36 mouse cellular contexts compared by ENCODE assay signal in genomic region chr12:76216716-76217115, GRCm38 (mm10). TPM values are rescaled to one million over a fixed set of nuclear protein-coding genes. Genes with fewer than 3 reads are reported as not detected.
A peak's percentile ranks its signal among the peaks of the same experiment; 100 is the strongest.
DNase-seq lines count a peak whose midpoint lies in the region; ATAC-seq and TF ChIP-seq lines count a peak whose summit lies in the region.
"Had no signal": no experiment of that assay in that cellular context is flagged by ENCODE, and none has a peak within 500 bp of the region (broad histone marks: within the 10 kb centered on the region; RNA-seq: fewer than 3 reads in every experiment).

No protein-coding gene starts in this region.

- no peak for TF ChIP-seq POLR2A in lung, adult 2 months (IDR thresholded peaks at IDR 0.05; ENCODE audit: borderline replicate concordance, extremely low read depth, low read depth, low read length)

- no peak overlapping the region for H3K9ac ChIP-seq in embryonic facial prominence, embryonic 13.5 days
- no peak overlapping the region for H3K9ac ChIP-seq in heart, embryonic 14.5 days (ENCODE audit: low read length)
- H3K9ac ChIP-seq in lung, embryonic 16.5 days (ENCODE audit: low read length): no peak overlapping the region
- H3K9ac ChIP-seq: heart, embryonic 15.5 days; hindbrain, embryonic 12.5 days; intestine, embryonic 15.5 days; limb, embryonic 12.5 days; liver, embryonic 15.5 days; neural tube, embryonic 15.5 days; stomach, embryonic 15.5 days had no signal

- no peak for TF ChIP-seq CTCF in lung, adult 2 months (IDR thresholded peaks at IDR 0.05; ENCODE audit: insufficient read depth, low read length)

- DNase-seq in embryonic facial prominence, embryonic 10.5 days (ENCODE audit: low spot score): no peak
- DNase-seq in heart, adult 11 months: no peak
- DNase-seq in lung, adult 2 months: no peak
- peak; percentile 96 for DNase-seq in ZHBTc4 (ENCODE audit: low read depth, low spot score)
- no peak for DNase-seq in frontal cortex, postnatal 25 days (ENCODE audit: low spot score in 2 of 2)
- DNase-seq: adrenal gland, postnatal 14 days; cerebellum, adult 11 months; cerebellum, adult 9-10 months; cerebellum, postnatal 36 days; kidney, adult 2 months; kidney, postnatal 36 days; lung, postnatal 4 days; midbrain, embryonic 14.5 days; right cerebral cortex, postnatal 25 days; thymus, postnatal 14 days had no signal

- no peaks in the 10 kb centered on the region for H3K27me3 ChIP-seq in embryonic facial prominence, embryonic 13.5 days
- H3K27me3 ChIP-seq in embryonic facial prominence, embryonic 10.5 days (replicated peaks; ENCODE audit: low read depth, poor library complexity, severe bottlenecking): no peaks in the 10 kb centered on the region
- no peaks in the 10 kb centered on the region for H3K27me3 ChIP-seq in heart, embryonic 14.5 days (ENCODE audit: control insufficient read depth, insufficient read depth, low read length)
- no peaks in the 10 kb centered on the region for H3K27me3 ChIP-seq in lung, embryonic 16.5 days (ENCODE audit: control insufficient read depth, insufficient read depth, low read depth, low read length)
- H3K27me3 ChIP-seq: CH12.LX; heart, embryonic 15.5 days; hindbrain, embryonic 12.5 days; intestine, embryonic 15.5 days; limb, embryonic 12.5 days; liver, embryonic 15.5 days; neural tube, embryonic 15.5 days; stomach, embryonic 15.5 days had no signal

- ATAC-seq in embryonic facial prominence, embryonic 13.5 days (ENCODE audit: insufficient number of reproducible peaks, insufficient read depth, low FRiP score, low TSS enrichment, low read depth): no peak
- no peak for ATAC-seq in heart, embryonic 14.5 days (ENCODE audit: insufficient number of reproducible peaks, insufficient read depth, low FRiP score, low read depth)
- peak; percentile 34; the same call in 1 of the 2 replicates for ATAC-seq in lung, embryonic 16.5 days (ENCODE audit: low read depth)
- ATAC-seq: forebrain, embryonic 16.5 days; hindbrain, postnatal 0 days; intestine, embryonic 15.5 days had no signal

- peaks cover 20% of the 10 kb centered on the region for H3K4me1 ChIP-seq in embryonic facial prominence, embryonic 13.5 days
- H3K4me1 ChIP-seq in embryonic facial prominence, embryonic 10.5 days: peaks cover 12% of the 10 kb centered on the region
- H3K4me1 ChIP-seq in heart, embryonic 14.5 days (ENCODE audit: control insufficient read depth in 2 of 2, insufficient read depth in 2 of 2, low read length in 2 of 2): peaks cover 2 to 15% of the 10 kb centered on the region in 2 experiments; a peak in 3 of 4 replicates
- H3K4me1 ChIP-seq in lung, embryonic 16.5 days (replicated peaks; ENCODE audit: control insufficient read depth, insufficient read depth, low read length): no peaks in the 10 kb centered on the region
- H3K4me1 ChIP-seq in lung, adult 2 months (ENCODE audit: control insufficient read depth, insufficient read depth, low read length): no peaks in the 10 kb centered on the region; the same call in 1 of the 2 replicates
- H3K4me1 ChIP-seq: intestine, embryonic 15.5 days; liver, embryonic 15.5 days; stomach, embryonic 15.5 days had no signal

- no peaks in the 10 kb centered on the region for H3K36me3 ChIP-seq in embryonic facial prominence, embryonic 13.5 days
- no peaks in the 10 kb centered on the region for H3K36me3 ChIP-seq in embryonic facial prominence, embryonic 10.5 days (replicated peaks)
- no peaks in the 10 kb centered on the region for H3K36me3 ChIP-seq in heart, embryonic 14.5 days (ENCODE audit: control insufficient read depth, insufficient read depth, low read length)
- H3K36me3 ChIP-seq in lung, embryonic 16.5 days (ENCODE audit: control insufficient read depth, insufficient read depth, low read length): no peaks in the 10 kb centered on the region
- H3K36me3 ChIP-seq: heart, embryonic 15.5 days; hindbrain, embryonic 12.5 days; intestine, embryonic 15.5 days; limb, embryonic 12.5 days; liver, embryonic 15.5 days; neural tube, embryonic 15.5 days; stomach, embryonic 15.5 days had no signal

- no peak overlapping the region for H3K4me2 ChIP-seq in embryonic facial prominence, embryonic 13.5 days
- peak overlapping the region; percentile 35; the same call in 1 of the 2 replicates for H3K4me2 ChIP-seq in heart, embryonic 14.5 days (ENCODE audit: low read length)
- 0 out of 2 replicates have a peak overlapping the region, but pooled peaks have one; percentile 4 for H3K4me2 ChIP-seq in lung, embryonic 16.5 days (ENCODE audit: low read depth, low read length)
- H3K4me2 ChIP-seq: heart, embryonic 15.5 days; hindbrain, embryonic 12.5 days; intestine, embryonic 15.5 days; limb, embryonic 12.5 days; liver, embryonic 15.5 days; neural tube, embryonic 15.5 days; stomach, embryonic 15.5 days had no signal

- H3K4me3 ChIP-seq in embryonic facial prominence, embryonic 13.5 days: no peak overlapping the region
- no peak overlapping the region for H3K4me3 ChIP-seq in embryonic facial prominence, embryonic 10.5 days
- no peak overlapping the region for H3K4me3 ChIP-seq in heart, embryonic 14.5 days (ENCODE audit: control insufficient read depth in 1 of 2, insufficient read depth in 1 of 2, low read depth in 1 of 2, low read length in 2 of 2)
- no peak overlapping the region for H3K4me3 ChIP-seq in lung, embryonic 16.5 days (ENCODE audit: low read length)
- H3K4me3 ChIP-seq in lung, adult 2 months (replicated peaks; ENCODE audit: extremely low read depth, low read depth, low read length): no peak overlapping the region
- H3K4me3 ChIP-seq: erythroblast, embryonic 14.5 days; heart, embryonic 15.5 days; hindbrain, embryonic 12.5 days; intestine, embryonic 15.5 days; layer of hippocampus, adult 2 months; left cerebral cortex, adult 2 months; limb, embryonic 12.5 days; liver, embryonic 15.5 days; neural tube, embryonic 15.5 days; stomach, embryonic 15.5 days had no signal

- H3K27ac ChIP-seq in embryonic facial prominence, embryonic 13.5 days: 0 out of 2 replicates have a peak overlapping the region, but pooled peaks have one; percentile 1
- no peak overlapping the region for H3K27ac ChIP-seq in embryonic facial prominence, embryonic 10.5 days (replicated peaks)
- no peak overlapping the region for H3K27ac ChIP-seq in heart, embryonic 14.5 days (replicated peaks in 1 of 2; ENCODE audit: control insufficient read depth in 1 of 2, insufficient read depth in 1 of 2, low read depth in 2 of 2, low read length in 2 of 2)
- H3K27ac ChIP-seq in lung, embryonic 16.5 days (ENCODE audit: low read length): no peak overlapping the region
- H3K27ac ChIP-seq: heart, embryonic 15.5 days; hindbrain, embryonic 12.5 days; hindbrain, postnatal 0 days; intestine, embryonic 15.5 days; layer of hippocampus, adult 2 months; left cerebral cortex, adult 2 months; limb, embryonic 12.5 days; liver, embryonic 15.5 days; neural tube, embryonic 15.5 days; stomach, embryonic 15.5 days had no signal

- 72% methylated on average over 11 of the region's 11 CpGs for WGBS in embryonic facial prominence, embryonic 13.5 days
- WGBS in embryonic facial prominence, embryonic 10.5 days: 68% methylated on average over 11 of the region's 11 CpGs
- whole genome bisulfite sequencing in heart, embryonic 14.5 days: 52% methylated on average over 11 of the region's 11 CpGs
- WGBS in lung, embryonic 16.5 days: 60% methylated on average over 11 of the region's 11 CpGs
- 52% methylated on average over 11 of the region's 11 CpGs for WGBS in lung, adult 2 months

- H3K9me3 ChIP-seq in embryonic facial prominence, embryonic 13.5 days: no peaks in the 10 kb centered on the region
- H3K9me3 ChIP-seq in embryonic facial prominence, embryonic 10.5 days: no peaks in the 10 kb centered on the region
- H3K9me3 ChIP-seq in heart, embryonic 14.5 days (ENCODE audit: control insufficient read depth, low read length): no peaks in the 10 kb centered on the region
- H3K9me3 ChIP-seq in lung, embryonic 16.5 days (ENCODE audit: control insufficient read depth, low read length): no peaks in the 10 kb centered on the region
- H3K9me3 ChIP-seq: heart, embryonic 15.5 days; hindbrain, embryonic 12.5 days; intestine, embryonic 15.5 days; limb, embryonic 12.5 days; liver, embryonic 15.5 days; neural tube, embryonic 15.5 days; stomach, embryonic 15.5 days had no signal

RNA-seq across cellular contexts. Expression of gene Tex21, which starts 29.8 kb away (rescaled TPM):
- 0.12 TPM in 1 of 2 replicates, not detected in the other for polyA plus RNA-seq in embryonic facial prominence, embryonic 13.5 days (2015; fragmentation: Nextera tagmentation; extraction: Ambion mirVana)
- not detected in 2 replicates for polyA plus RNA-seq in embryonic facial prominence, embryonic 10.5 days (2016; fragmentation: Nextera tagmentation; extraction: Ambion mirVana)
- polyA plus RNA-seq in heart, embryonic 14.5 days (2014; fragmentation: Nextera tagmentation; extraction: Ambion mirVana): 0.22 and 0.28 TPM in 2 replicates
- not detected in 2 replicates for polyA plus RNA-seq in lung, embryonic 16.5 days (2015; fragmentation: Nextera tagmentation; extraction: Ambion mirVana)
- polyA plus RNA-seq in lung, adult 2 months (2012; rRNA removed): not detected in 2 replicates
- polyA plus RNA-seq: C2C12; erythroblast, embryonic 14.5 days; forebrain, embryonic 11.5 days; forebrain, embryonic 16.5 days; heart, embryonic 15.5 days; hindbrain, embryonic 12.5 days; hindbrain, postnatal 0 days; intestine, embryonic 15.5 days; limb, embryonic 12.5 days; liver, adult 2 months; midbrain, embryonic 14.5 days; neural tube, embryonic 15.5 days; stomach, embryonic 15.5 days; urinary bladder, adult 2 months had no signal

RNA-seq across cellular contexts. Expression of gene Mthfd1, which starts 38.4 kb away (rescaled TPM):
- 73.9 and 76.8 TPM in 2 replicates for polyA plus RNA-seq in embryonic facial prominence, embryonic 13.5 days (2015; fragmentation: Nextera tagmentation; extraction: Ambion mirVana)
- polyA plus RNA-seq in embryonic facial prominence, embryonic 10.5 days (2016; fragmentation: Nextera tagmentation; extraction: Ambion mirVana): 106 and 117 TPM in 2 replicates
- polyA plus RNA-seq in heart, embryonic 14.5 days (2014; fragmentation: Nextera tagmentation; extraction: Ambion mirVana): 37.2 and 37.3 TPM in 2 replicates
- 92.9 and 93.2 TPM in 2 replicates for polyA plus RNA-seq in lung, embryonic 16.5 days (2015; fragmentation: Nextera tagmentation; extraction: Ambion mirVana)
- polyA plus RNA-seq in lung, adult 2 months (2012; rRNA removed): 69.8 and 96.2 TPM in 2 replicates

RNA-seq across cellular contexts. Expression of gene Esr2, which starts 39.7 kb away (rescaled TPM):
- polyA plus RNA-seq in embryonic facial prominence, embryonic 13.5 days (2015; fragmentation: Nextera tagmentation; extraction: Ambion mirVana): 0.21 and 0.31 TPM in 2 replicates
- 0.20 and 0.29 TPM in 2 replicates for polyA plus RNA-seq in embryonic facial prominence, embryonic 10.5 days (2016; fragmentation: Nextera tagmentation; extraction: Ambion mirVana)
- polyA plus RNA-seq in heart, embryonic 14.5 days (2014; fragmentation: Nextera tagmentation; extraction: Ambion mirVana): 0.32 and 0.42 TPM in 2 replicates
- 0.28 and 0.46 TPM in 2 replicates for polyA plus RNA-seq in lung, embryonic 16.5 days (2015; fragmentation: Nextera tagmentation; extraction: Ambion mirVana)
- 2.6 and 2.7 TPM in 2 replicates for polyA plus RNA-seq in lung, adult 2 months (2012; rRNA removed)
- polyA plus RNA-seq: embryonic facial prominence, embryonic 14.5 days; erythroblast, embryonic 14.5 days; liver, adult 2 months had no signal
